Mouse (Mus musculus) left cerebral cortex, postnatal 10 days (tissue): ENCODE data around the gene Gm13275. TPM values are rescaled to one million over a fixed set of nuclear protein-coding genes. Genes with fewer than 3 reads are reported as not detected.
"Not testable (repeated sequence)": the region's sequence is repeated elsewhere in the genome, so short reads cannot be mapped to it uniquely, and the experiment has no call there.

Experiments used
- DNase-seq, 2 experiments: peaks; one replicate each; pipeline ENCODE4 v3.0.0; 2021 to 2022; ENCODE audit warnings: low spot score in 2 of 2, mixed read lengths in 1 of 2; ENCODE audit errors: extremely low spot score in 1 of 2
- intact Hi-C: fragments of 180-260 bp; cut with DNase I; formaldehyde crosslinking; loops from one replicate; pipeline ENCODE4 v1.15.1; 2025
- total RNA-seq, 2 experiments: library from RNA; stranded (reverse); gene quantifications; 2 replicates each; pipeline ENCODE4 v1.2.3; 2021

The Gm13275 gene
- total RNA-seq: not detected

GRCm38 (mm10) chr4:88793936-88794675, at the start of gene Gm13275:
Gene Gm13275 (plus strand): TSS chr4:88794487.
- intact Hi-C loops: not testable (repeated sequence)
- peak; percentile 38 to 44 for DNase-seq

- intact Hi-C loops: no loop called here
- no peak for DNase-seq
Measured at GRCm38 (mm10) chr4:88749926-88750325, 44.4 kb upstream of the Gm13275 start.

GRCm38 (mm10) chr4:88754818-88755340, 39.4 kb upstream of the Gm13275 start, which contains the start of gene Gm13271:
Gene Gm13271 (plus strand): TSS chr4:88754868.
- intact Hi-C loops: not testable (repeated sequence)
- DNase-seq: peak; percentile 68 to 75

- DNase-seq, intact Hi-C loops: not testable (repeated sequence)
Measured at GRCm38 (mm10) chr4:88756581-88757513, 37.4 kb upstream of the Gm13275 start.

- intact Hi-C loops: not testable (repeated sequence)
Measured at GRCm38 (mm10) chr4:88757628-88758031, 36.7 kb upstream of the Gm13275 start.

GRCm38 (mm10) chr4:88758751-88759150, 35.5 kb upstream of the Gm13275 start:
- DNase-seq, intact Hi-C loops: not testable (repeated sequence)

More at GRCm38 (mm10) chr4:88757628-88758031, 36.7 kb upstream of the Gm13275 start:
- peak; percentile 82 to 87 for DNase-seq

GRCm38 (mm10) chr4:88759610-88760268, 34.5 kb upstream of the Gm13275 start, which contains the start of gene Gm13283:
Gene Gm13283 (plus strand): TSS chr4:88760119.
- DNase-seq, intact Hi-C loops: not testable (repeated sequence)

- intact Hi-C loops: not testable (repeated sequence)
- peak in 1 of 2 experiments; percentile 80 for DNase-seq
Measured at GRCm38 (mm10) chr4:88760431-88760830, 33.9 kb upstream of the Gm13275 start.

- intact Hi-C loops: not testable (repeated sequence)
- peak; percentile 71 to 80 for DNase-seq
Measured at GRCm38 (mm10) chr4:88761776-88762175, 32.5 kb upstream of the Gm13275 start.

GRCm38 (mm10) chr4:88762341-88762740, 31.9 kb upstream of the Gm13275 start:
- intact Hi-C loops, DNase-seq: not testable (repeated sequence)

GRCm38 (mm10) chr4:88763384-88764018, 30.8 kb upstream of the Gm13275 start:
- intact Hi-C loops: not testable (repeated sequence)
- DNase-seq: peak in 1 of 2 experiments; percentile 61

- DNase-seq, intact Hi-C loops: not testable (repeated sequence)
Measured at GRCm38 (mm10) chr4:88773534-88773933, 20.8 kb upstream of the Gm13275 start, which contains the start of gene Gm13290. Gene Gm13290 (plus strand): TSS chr4:88773834.

GRCm38 (mm10) chr4:88776622-88777021, 17.7 kb upstream of the Gm13275 start, which contains the start of gene Gm13289:
Gene Gm13289 (plus strand): TSS chr4:88776922.
- intact Hi-C loops, DNase-seq: not testable (repeated sequence)

GRCm38 (mm10) chr4:88779550-88779949, 14.7 kb upstream of the Gm13275 start, which contains the start of gene Gm13272:
Gene Gm13272 (plus strand): TSS chr4:88779850.
- intact Hi-C loops, DNase-seq: not testable (repeated sequence)

- intact Hi-C loops, DNase-seq: not testable (repeated sequence)
Measured at GRCm38 (mm10) chr4:88780320-88780719, 14.0 kb upstream of the Gm13275 start.

- intact Hi-C loops, DNase-seq: not testable (repeated sequence)
Measured at GRCm38 (mm10) chr4:88781831-88782230, 12.5 kb upstream of the Gm13275 start, which contains the start of gene Ifnz. Gene Ifnz (plus strand): TSS chr4:88782131.

- DNase-seq, intact Hi-C loops: not testable (repeated sequence)
Measured at GRCm38 (mm10) chr4:88782335-88782734, 12.0 kb upstream of the Gm13275 start.

- intact Hi-C loops, DNase-seq: not testable (repeated sequence)
Measured at GRCm38 (mm10) chr4:88785409-88785808, 8.9 kb upstream of the Gm13275 start, which contains the start of gene Gm13276. Gene Gm13276 (plus strand): TSS chr4:88785709.
